Mouse (Mus musculus): ENCODE data around the gene Fut8.

GRCm38 (mm10) chr12:77235958-77236357 lies 2.0 kb upstream of the Fut8 start:
- no peak for TF ChIP-seq CTCF (conservative IDR thresholded peaks at IDR 0.05; ENCODE audit: low read length)
- TF ChIP-seq POU5F1 (IDR thresholded peaks at IDR 0.05; ENCODE audit: borderline replicate concordance, low read length): no peak
- TF ChIP-seq NANOG (IDR thresholded peaks at IDR 0.05; ENCODE audit: borderline replicate concordance, low read length): no peak
